Comparison of ENCODE assay signal across 8 mouse cellular contexts in the genomic region with DNA sequence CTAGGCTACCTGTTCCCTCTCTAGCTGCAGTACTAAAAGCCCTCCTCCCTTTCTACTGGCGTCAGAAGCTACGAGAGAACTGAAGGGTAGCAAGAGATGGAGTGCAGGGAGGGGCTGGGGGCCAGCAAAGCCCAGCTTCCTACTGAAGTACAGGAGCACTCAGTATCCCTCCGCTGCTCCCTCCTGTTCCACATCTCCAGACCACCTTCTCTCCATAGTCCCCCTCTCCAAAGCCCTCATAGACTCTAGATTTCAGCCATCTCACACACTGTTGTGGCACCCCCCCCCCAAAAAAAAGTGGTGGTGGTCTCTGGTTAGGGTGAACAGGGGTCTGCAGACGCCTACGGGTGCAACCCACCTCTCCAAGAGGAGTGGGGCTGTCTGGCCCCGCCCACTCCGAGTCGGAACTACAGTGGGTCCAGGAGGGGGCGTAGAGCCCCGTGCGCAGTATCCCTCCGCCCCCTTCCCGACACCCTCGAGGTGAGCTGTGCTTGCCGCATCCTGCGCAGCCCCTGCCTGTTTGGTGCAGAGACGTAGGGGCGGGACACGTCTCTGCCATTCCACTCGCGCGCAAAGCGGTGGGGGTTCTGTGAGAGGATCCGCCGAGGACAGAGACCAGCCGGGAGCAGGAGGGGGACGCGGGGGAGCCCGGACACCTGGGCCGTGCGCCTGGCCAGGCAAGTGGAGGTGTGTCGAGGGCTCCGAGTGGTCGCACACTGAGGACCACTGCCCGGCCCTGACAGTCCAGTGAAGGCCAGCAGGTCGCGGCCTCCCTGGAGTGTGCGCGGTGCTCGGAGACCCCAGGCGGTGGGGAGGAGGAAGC. TPM values are rescaled to one million over a fixed set of nuclear protein-coding genes. Genes with fewer than 3 reads are reported as not detected.
DNase-seq lines count a peak whose midpoint lies in the region; ATAC-seq lines count a peak whose summit lies in the region.

No protein-coding gene starts in this region.

- peak overlapping the region; percentile 80 for H3K9ac ChIP-seq in hindbrain, embryonic 16.5 days (ENCODE audit: low read depth, low read length)

- 24% methylated on average over 31 of the region's 41 CpGs for WGBS in hindbrain, embryonic 16.5 days

- peak; percentile 47 for DNase-seq in WW6 (ENCODE audit: low read depth, low spot score)
- DNase-seq in cerebellum, postnatal 4 days (ENCODE audit: low spot score in 2 of 2) = peak; percentile 50 to 74
- DNase-seq in gastrocnemius, adult 8-10 months (ENCODE audit: low spot score in 2 of 2) = peak; percentile 2 to 23
- peak; percentile 69 to 76 for DNase-seq in left cerebral cortex, adult 18-20 months (ENCODE audit: low spot score in 2 of 2)
- DNase-seq in lung, postnatal 36 days = peak; percentile 64
- peak; percentile 84 for DNase-seq in right cerebral cortex, adult 18-20 months
- peak; percentile 39 for DNase-seq in urinary bladder, adult 2 months (ENCODE audit: low spot score)

- H3K4me1 ChIP-seq in hindbrain, embryonic 16.5 days (ENCODE audit: control insufficient read depth, insufficient read depth, low read depth, low read length) = no peaks in the 10 kb centered on the region

- peak overlapping the region; percentile 90 for H3K27ac ChIP-seq in hindbrain, embryonic 16.5 days (ENCODE audit: low read depth, low read length)

- ATAC-seq in hindbrain, embryonic 16.5 days = peak; percentile 99

- 0 out of 2 replicates have a peak, but pooled peaks cover 3% of the 10 kb centered on the region for H3K36me3 ChIP-seq in hindbrain, embryonic 16.5 days (ENCODE audit: control insufficient read depth, insufficient read depth, low read length)

- no peaks in the 10 kb centered on the region for H3K27me3 ChIP-seq in hindbrain, embryonic 16.5 days (replicated peaks; ENCODE audit: control insufficient read depth, insufficient read depth, low read length)

- H3K4me2 ChIP-seq in hindbrain, embryonic 16.5 days (ENCODE audit: low read length) = peak overlapping the region; percentile 55

- H3K4me3 ChIP-seq in hindbrain, embryonic 16.5 days (ENCODE audit: low read length) = peak overlapping the region; percentile 65

- no peaks in the 10 kb centered on the region for H3K9me3 ChIP-seq in hindbrain, embryonic 16.5 days (ENCODE audit: control insufficient read depth, low read length)

RNA-seq across cellular contexts. Expression of gene Gprasp2, which starts 46.8 kb away (rescaled TPM):
- total RNA-seq in gastrocnemius, adult 8-10 months (2022) = 1 to 10 TPM in 3 of 4 experiments, under 1 TPM in 1; 0.76 to 2.5 (median 1.9) TPM
- 238 and 242 TPM in 2 replicates for polyA plus RNA-seq in hindbrain, embryonic 16.5 days (2015; fragmentation: Nextera tagmentation; extraction: Ambion mirVana)
- 100 to 1,000 TPM; 198 to 207 TPM for total RNA-seq in left cerebral cortex, adult 18-20 months (2021)
- polyA plus RNA-seq in urinary bladder, adult 2 months (2012; rRNA removed) = 6.3 and 7.6 TPM in 2 replicates

Comparison
In these comparisons a context has a peak if more than half of its experiments do, and no peak if none do; other contexts are left out.
1. Peak in every context shown above with its lines: DNase-seq, ATAC-seq, H3K4me3 ChIP-seq and H3K27ac ChIP-seq.
2. DNase-seq: peak in every context shown above with its lines; median percentile 84 in right cerebral cortex, adult 18-20 months; 72 in left cerebral cortex, adult 18-20 months; 64 in lung, postnatal 36 days; 62 in cerebellum, postnatal 4 days; 47 in WW6; 39 in urinary bladder, adult 2 months; 12 in gastrocnemius, adult 8-10 months.
3. RNA of gene Gprasp2, which starts 46.8 kb away (total RNA-seq): 198 to 207 TPM in left cerebral cortex, adult 18-20 months; 0.76 to 2.5 TPM in gastrocnemius, adult 8-10 months; every median in the first group is over 10 times any median in the second.